Mouse (Mus musculus): Measurements from ENCODE around the gene Prss2. TPM values are rescaled to one million over a fixed set of nuclear protein-coding genes. Genes with fewer than 3 reads are reported as not detected.
"Not testable (repeated sequence)": the region's sequence is repeated elsewhere in the genome, so short reads cannot be mapped to it uniquely, and the experiment has no call there.

The Prss2 gene
- polyA plus RNA-seq (2015; fragmentation: Nextera tagmentation; extraction: Ambion mirVana), result not detected in 2 replicates

DNA sequence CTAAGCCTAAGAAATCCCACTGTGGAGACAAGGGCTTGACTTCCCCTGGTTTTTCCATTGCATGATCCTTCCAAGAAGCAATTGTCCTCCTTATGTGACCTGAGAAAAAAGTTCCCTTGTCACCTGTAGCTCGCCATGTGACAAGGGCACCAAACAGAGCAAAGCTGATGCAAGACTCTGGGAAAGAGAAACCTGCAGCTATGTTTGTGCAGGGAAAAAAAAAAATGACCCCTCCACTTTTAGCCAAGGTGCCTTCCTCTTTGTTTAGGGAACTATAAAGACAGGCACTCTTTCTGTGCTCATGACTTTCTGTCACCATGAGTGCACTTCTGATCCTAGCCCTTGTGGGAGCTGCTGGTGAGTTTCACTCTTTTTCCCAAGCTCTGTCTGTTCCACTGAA lies at the start of gene Prss2:
TSS of gene Prss2 (plus strand) at position 301 of the 400 bp plus-strand sequence.
- Histone ChIP-seq H3K27ac (ENCODE audit: low read length) (no peak within 1 kb of the TSS), H3K4me3 (ENCODE audit: low read length) (no peak within 1 kb of the TSS), H3K9me3 (ENCODE audit: control insufficient read depth, low read length) (no peaks in the 10 kb centered on the region), H3K36me3 (ENCODE audit: control insufficient read depth, insufficient read depth, low read length) (no peaks in the 10 kb centered on the region), H3K4me2 (ENCODE audit: low read depth, low read length) (no peak within 1 kb of the TSS), H3K9ac (ENCODE audit: low read length) (no peak within 1 kb of the TSS), H3K27me3 (ENCODE audit: control insufficient read depth, insufficient read depth, low read depth, low read length) (no peaks in the 10 kb centered on the region), H3K4me1 (replicated peaks; ENCODE audit: control insufficient read depth, insufficient read depth, low read length) (no peaks in the 10 kb centered on the region)
- no peak for ATAC-seq (ENCODE audit: low read depth)
- WGBS, result 42% methylated on average over 1 of the region's 1 CpGs

DNA sequence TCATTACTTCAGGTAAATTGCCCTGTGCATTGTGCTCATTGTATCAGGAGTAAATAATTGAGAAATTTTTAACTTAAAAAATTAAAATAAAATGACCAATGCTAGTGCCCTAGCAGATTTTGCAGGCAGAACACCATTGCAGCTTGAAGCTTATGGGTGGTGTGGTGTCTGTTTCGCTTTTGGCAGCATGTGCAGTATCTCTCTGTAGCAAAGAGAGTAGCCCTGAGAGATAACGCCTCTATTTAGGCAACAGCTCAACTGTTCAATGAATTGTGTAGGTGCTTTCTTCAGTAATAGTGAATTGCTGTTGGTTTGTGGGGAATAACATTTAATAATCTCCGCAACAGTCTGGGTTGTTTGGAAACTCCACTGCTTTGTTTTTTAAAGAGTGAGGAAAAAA lies 22.2 kb upstream of the Prss2 start:
- Histone ChIP-seq H3K4me2 (ENCODE audit: low read depth, low read length) (no peak overlapping the region), H3K9me3 (ENCODE audit: control insufficient read depth, low read length) (no peaks in the 10 kb centered on the region), H3K4me1 (replicated peaks; ENCODE audit: control insufficient read depth, insufficient read depth, low read length) (no peaks in the 10 kb centered on the region), H3K36me3 (ENCODE audit: control insufficient read depth, insufficient read depth, low read length) (no peaks in the 10 kb centered on the region), H3K4me3 (ENCODE audit: low read length) (no peak overlapping the region), H3K27ac (ENCODE audit: low read length) (no peak overlapping the region), H3K9ac (ENCODE audit: low read length) (no peak overlapping the region), H3K27me3 (ENCODE audit: control insufficient read depth, insufficient read depth, low read depth, low read length) (no peaks in the 10 kb centered on the region)
- no peak for ATAC-seq (ENCODE audit: low read depth)
- 75% methylated on average over 3 of the region's 3 CpGs for WGBS

- no peak overlapping the region for H3K4me3 ChIP-seq (ENCODE audit: low read length)
- no peak overlapping the region for H3K9ac ChIP-seq (ENCODE audit: low read length)
- no peak for ATAC-seq (ENCODE audit: low read depth)
- no peaks in the 10 kb centered on the region for H3K9me3 ChIP-seq (ENCODE audit: control insufficient read depth, low read length)
- H3K4me2 ChIP-seq (ENCODE audit: low read depth, low read length), result no peak overlapping the region
- H3K4me1 ChIP-seq (replicated peaks; ENCODE audit: control insufficient read depth, insufficient read depth, low read length), result no peaks in the 10 kb centered on the region
- H3K36me3 ChIP-seq (ENCODE audit: control insufficient read depth, insufficient read depth, low read length), result no peaks in the 10 kb centered on the region
- H3K27me3 ChIP-seq (ENCODE audit: control insufficient read depth, insufficient read depth, low read depth, low read length), result no peaks in the 10 kb centered on the region
- 66% methylated on average over 2 of the region's 2 CpGs for WGBS
- no peak overlapping the region for H3K27ac ChIP-seq (ENCODE audit: low read length)
Measured at GRCm38 (mm10) chr6:41504915-41505314, 16.7 kb upstream of the Prss2 start.

- Histone ChIP-seq H3K4me1 (replicated peaks; ENCODE audit: control insufficient read depth, insufficient read depth, low read length) (no peaks in the 10 kb centered on the region), H3K4me2 (ENCODE audit: low read depth, low read length) (no peak overlapping the region), H3K9ac (ENCODE audit: low read length) (no peak overlapping the region), H3K4me3 (ENCODE audit: low read length) (no peak overlapping the region), H3K27me3 (ENCODE audit: control insufficient read depth, insufficient read depth, low read depth, low read length) (no peaks in the 10 kb centered on the region), H3K9me3 (ENCODE audit: control insufficient read depth, low read length) (no peaks in the 10 kb centered on the region), H3K36me3 (ENCODE audit: control insufficient read depth, insufficient read depth, low read length) (no peaks in the 10 kb centered on the region), H3K27ac (ENCODE audit: low read length) (no peak overlapping the region)
- no peak for ATAC-seq (ENCODE audit: low read depth)
- 55% methylated on average over 6 of the region's 6 CpGs for WGBS
Measured at GRCm38 (mm10) chr6:41505323-41505722, 16.3 kb upstream of the Prss2 start.

GRCm38 (mm10) chr6:41518017-41518524 lies 3.5 kb upstream of the Prss2 start:
- no peaks in the 10 kb centered on the region for H3K36me3 ChIP-seq (ENCODE audit: control insufficient read depth, insufficient read depth, low read length)
- no peak overlapping the region for H3K4me2 ChIP-seq (ENCODE audit: low read depth, low read length)
- H3K4me3 ChIP-seq (ENCODE audit: low read length), result no peak overlapping the region
- H3K4me1 ChIP-seq (replicated peaks; ENCODE audit: control insufficient read depth, insufficient read depth, low read length), result no peaks in the 10 kb centered on the region
- H3K27me3 ChIP-seq (ENCODE audit: control insufficient read depth, insufficient read depth, low read depth, low read length), result no peaks in the 10 kb centered on the region
- no peak overlapping the region for H3K9ac ChIP-seq (ENCODE audit: low read length)
- WGBS, result 59% methylated on average over 6 of the region's 6 CpGs
- H3K9me3 ChIP-seq (ENCODE audit: control insufficient read depth, low read length), result no peaks in the 10 kb centered on the region
- no peak overlapping the region for H3K27ac ChIP-seq (ENCODE audit: low read length)
- ATAC-seq (ENCODE audit: low read depth), result no peak

GRCm38 (mm10) chr6:41526453-41526852 lies 4.9 kb downstream of the Prss2 start:
- H3K9ac ChIP-seq (ENCODE audit: low read length), result no peak overlapping the region
- no peak overlapping the region for H3K4me2 ChIP-seq (ENCODE audit: low read depth, low read length)
- no peaks in the 10 kb centered on the region for H3K4me1 ChIP-seq (replicated peaks; ENCODE audit: control insufficient read depth, insufficient read depth, low read length)
- ATAC-seq (ENCODE audit: low read depth), result no peak
- no peak overlapping the region for H3K27ac ChIP-seq (ENCODE audit: low read length)
- no peaks in the 10 kb centered on the region for H3K9me3 ChIP-seq (ENCODE audit: control insufficient read depth, low read length)
- H3K36me3 ChIP-seq (ENCODE audit: control insufficient read depth, insufficient read depth, low read length), result no peaks in the 10 kb centered on the region
- H3K27me3 ChIP-seq (ENCODE audit: control insufficient read depth, insufficient read depth, low read depth, low read length), result no peaks in the 10 kb centered on the region
- no peak overlapping the region for H3K4me3 ChIP-seq (ENCODE audit: low read length)

- Histone ChIP-seq H3K9me3 (ENCODE audit: control insufficient read depth, low read length) (no peaks in the 10 kb centered on the region), H3K4me1 (replicated peaks; ENCODE audit: control insufficient read depth, insufficient read depth, low read length) (no peaks in the 10 kb centered on the region), H3K27ac (ENCODE audit: low read length) (no peak overlapping the region), H3K36me3 (ENCODE audit: control insufficient read depth, insufficient read depth, low read length) (no peaks in the 10 kb centered on the region), H3K27me3 (ENCODE audit: control insufficient read depth, insufficient read depth, low read depth, low read length) (no peaks in the 10 kb centered on the region), H3K4me2 (ENCODE audit: low read depth, low read length) (no peak overlapping the region), H3K4me3 (ENCODE audit: low read length) (no peak overlapping the region), H3K9ac (ENCODE audit: low read length) (no peak overlapping the region)
- ATAC-seq (ENCODE audit: low read depth), result no peak
- 75% methylated on average over 1 of the region's 1 CpGs for WGBS
Measured at GRCm38 (mm10) chr6:41527402-41527801, 5.8 kb downstream of the Prss2 start.

- not testable (repeated sequence) for H3K9ac ChIP-seq (ENCODE audit: low read length); H3K9me3 ChIP-seq (ENCODE audit: control insufficient read depth, low read length); H3K36me3 ChIP-seq (ENCODE audit: control insufficient read depth, insufficient read depth, low read length); ATAC-seq (ENCODE audit: low read depth); H3K27me3 ChIP-seq (ENCODE audit: control insufficient read depth, insufficient read depth, low read depth, low read length); H3K4me3 ChIP-seq (ENCODE audit: low read length); H3K4me2 ChIP-seq (ENCODE audit: low read depth, low read length); H3K4me1 ChIP-seq (replicated peaks; ENCODE audit: control insufficient read depth, insufficient read depth, low read length); H3K27ac ChIP-seq (ENCODE audit: low read length)
- WGBS, result 0% methylated on average over 1 of the region's 2 CpGs
Measured at GRCm38 (mm10) chr6:41529987-41530386, 8.4 kb downstream of the Prss2 start.

- H3K9me3 ChIP-seq (ENCODE audit: control insufficient read depth, low read length), result no peaks in the 10 kb centered on the region
- H3K4me3 ChIP-seq (ENCODE audit: low read length), result no peak overlapping the region
- no peak overlapping the region for H3K27ac ChIP-seq (ENCODE audit: low read length)
- no peak for ATAC-seq (ENCODE audit: low read depth)
- H3K36me3 ChIP-seq (ENCODE audit: control insufficient read depth, insufficient read depth, low read length), result no peaks in the 10 kb centered on the region
- H3K4me1 ChIP-seq (replicated peaks; ENCODE audit: control insufficient read depth, insufficient read depth, low read length), result no peaks in the 10 kb centered on the region
- H3K27me3 ChIP-seq (ENCODE audit: control insufficient read depth, insufficient read depth, low read depth, low read length), result no peaks in the 10 kb centered on the region
- no peak overlapping the region for H3K9ac ChIP-seq (ENCODE audit: low read length)
- H3K4me2 ChIP-seq (ENCODE audit: low read depth, low read length), result no peak overlapping the region
- 71% methylated on average over 4 of the region's 4 CpGs for WGBS
Measured at GRCm38 (mm10) chr6:41532181-41532580, 10.6 kb downstream of the Prss2 start.

GRCm38 (mm10) chr6:41532687-41533284 lies 11.2 kb downstream of the Prss2 start:
- Histone ChIP-seq H3K9ac (ENCODE audit: low read length) (no peak overlapping the region), H3K4me1 (replicated peaks; ENCODE audit: control insufficient read depth, insufficient read depth, low read length) (no peaks in the 10 kb centered on the region), H3K36me3 (ENCODE audit: control insufficient read depth, insufficient read depth, low read length) (no peaks in the 10 kb centered on the region), H3K27me3 (ENCODE audit: control insufficient read depth, insufficient read depth, low read depth, low read length) (no peaks in the 10 kb centered on the region), H3K4me2 (ENCODE audit: low read depth, low read length) (no peak overlapping the region), H3K4me3 (ENCODE audit: low read length) (no peak overlapping the region), H3K27ac (ENCODE audit: low read length) (no peak overlapping the region), H3K9me3 (ENCODE audit: control insufficient read depth, low read length) (no peaks in the 10 kb centered on the region)
- ATAC-seq (ENCODE audit: low read depth), result no peak
- WGBS, result 76% methylated on average over 8 of the region's 8 CpGs
